Mouse (Mus musculus) thymus, adult 2 months (tissue): ENCODE results near the gene Olfr1338.

Experiments used
- CTCF ChIP-seq: fragments of 200-500 bp; IDR thresholded peaks from 2 replicates; pipeline ENCODE4 v1.5.1; 2012; ENCODE audit warnings: mild to moderate bottlenecking, control low read depth, low read length, moderate library complexity, borderline replicate concordance; ENCODE audit not compliant: control insufficient read depth, poor library complexity, insufficient read depth; ENCODE audit errors: extremely low read depth
- POLR2A ChIP-seq: fragments of 200-500 bp; IDR thresholded peaks from 2 replicates; pipeline ENCODE4 v1.6.1; 2012; ENCODE audit warnings: mild to moderate bottlenecking, low read length, control low read depth, moderate library complexity; ENCODE audit not compliant: control insufficient read depth, poor library complexity, insufficient read depth; ENCODE audit errors: extremely low read depth

- no peak for TF ChIP-seq CTCF
- no peak for TF ChIP-seq POLR2A
Measured at GRCm38 (mm10) chr4:118740988-118741698, 17.4 kb downstream of the Olfr1338 start.
